8 mouse cellular contexts compared by ENCODE assay signal in genomic region chr5:142935642-142936335, GRCm38 (mm10). TPM values are rescaled to one million over a fixed set of nuclear protein-coding genes. Genes with fewer than 3 reads are reported as not detected.
A peak's percentile ranks its signal among the peaks of the same experiment; 100 is the strongest.
DNase-seq lines count a peak whose midpoint lies in the region; ATAC-seq lines count a peak whose summit lies in the region.

No protein-coding gene starts in this region.

- H3K9ac ChIP-seq in heart, embryonic 12.5 days = peak overlapping the region; percentile 64; the same call in 1 of the 2 replicates
- peak overlapping the region; percentile 54 for H3K9ac ChIP-seq in kidney, embryonic 16.5 days (replicated peaks; ENCODE audit: low read length)
- no peak overlapping the region for H3K9ac ChIP-seq in limb, embryonic 15.5 days
- no peak overlapping the region; the same call in 1 of the 2 replicates for H3K9ac ChIP-seq in midbrain, embryonic 16.5 days (ENCODE audit: low read depth, low read length)

- H3K9me3 ChIP-seq in erythroblast, embryonic 14.5 days (ENCODE audit: control insufficient read depth, low read length) = peaks cover 5% of the 10 kb centered on the region
- H3K9me3 ChIP-seq in heart, embryonic 12.5 days (replicated peaks) = peaks cover 5% of the 10 kb centered on the region; the same call in 1 of the 2 replicates
- H3K9me3 ChIP-seq in kidney, embryonic 16.5 days (ENCODE audit: low read length) = 0 out of 2 replicates have a peak, but pooled peaks cover 4% of the 10 kb centered on the region
- H3K9me3 ChIP-seq in limb, embryonic 15.5 days = no peaks in the 10 kb centered on the region
- no peaks in the 10 kb centered on the region for H3K9me3 ChIP-seq in midbrain, embryonic 16.5 days (replicated peaks; ENCODE audit: control insufficient read depth, low read length, poor library complexity, severe bottlenecking)

- 0 out of 2 replicates have a peak overlapping the region, but pooled peaks have one; percentile 6 for H3K27ac ChIP-seq in brown adipose tissue, adult 24 weeks (replicated peaks; ENCODE audit: low read depth, low read length)
- H3K27ac ChIP-seq in heart, embryonic 12.5 days (ENCODE audit: poor library complexity, severe bottlenecking) = peak overlapping the region; percentile 13; the same call in 1 of the 2 replicates
- no peak overlapping the region for H3K27ac ChIP-seq in kidney, embryonic 16.5 days (ENCODE audit: low read length)
- peak overlapping the region; percentile 48 for H3K27ac ChIP-seq in limb, embryonic 15.5 days
- no peak overlapping the region for H3K27ac ChIP-seq in midbrain, embryonic 16.5 days (ENCODE audit: low read length)

- no peaks in the 10 kb centered on the region for H3K27me3 ChIP-seq in erythroblast, embryonic 14.5 days (ENCODE audit: control insufficient read depth)
- H3K27me3 ChIP-seq in heart, embryonic 12.5 days (replicated peaks) = no peaks in the 10 kb centered on the region
- no peaks in the 10 kb centered on the region for H3K27me3 ChIP-seq in kidney, embryonic 16.5 days (ENCODE audit: insufficient read depth, low read length)
- no peaks in the 10 kb centered on the region for H3K27me3 ChIP-seq in limb, embryonic 15.5 days
- no peaks in the 10 kb centered on the region for H3K27me3 ChIP-seq in midbrain, embryonic 16.5 days (ENCODE audit: control insufficient read depth, insufficient read depth, low read depth, low read length)
- H3K27me3 ChIP-seq in splenic B cell, adult 2 months (ENCODE audit: control insufficient read depth, insufficient read depth, low read length, poor library complexity, severe bottlenecking) = no peaks in the 10 kb centered on the region

- peak; percentile 70 for ATAC-seq in heart, embryonic 12.5 days (ENCODE audit: insufficient number of reproducible peaks, low FRiP score)
- ATAC-seq in kidney, embryonic 16.5 days (ENCODE audit: low FRiP score, low TSS enrichment) = peak; percentile 69
- ATAC-seq in limb, embryonic 15.5 days (ENCODE audit: insufficient number of reproducible peaks, low FRiP score, low TSS enrichment, low read depth) = no peak
- peak; percentile 60; the same call in 1 of the 2 replicates for ATAC-seq in midbrain, embryonic 16.5 days

- peak overlapping the region; percentile 27 for H3K4me3 ChIP-seq in brown adipose tissue, adult 24 weeks (ENCODE audit: insufficient read depth, low read depth, low read length)
- peak overlapping the region; percentile 60 for H3K4me3 ChIP-seq in erythroblast, embryonic 14.5 days (replicated peaks)
- peak overlapping the region; percentile 29 for H3K4me3 ChIP-seq in heart, embryonic 12.5 days
- peak overlapping the region; percentile 31 for H3K4me3 ChIP-seq in kidney, embryonic 16.5 days (ENCODE audit: low read length)
- peak overlapping the region; percentile 19; the same call in 1 of the 2 replicates for H3K4me3 ChIP-seq in limb, embryonic 15.5 days
- no peak overlapping the region for H3K4me3 ChIP-seq in midbrain, embryonic 16.5 days (ENCODE audit: low read depth, low read length)

- no peaks in the 10 kb centered on the region for H3K4me1 ChIP-seq in brown adipose tissue, adult 24 weeks (ENCODE audit: control insufficient read depth, insufficient read depth, insufficient read length, low read length)
- H3K4me1 ChIP-seq in erythroblast, embryonic 14.5 days (ENCODE audit: control insufficient read depth) = peaks cover 60% of the 10 kb centered on the region
- peaks cover 10% of the 10 kb centered on the region for H3K4me1 ChIP-seq in heart, embryonic 12.5 days (replicated peaks)
- 0 out of 2 replicates have a peak, but pooled peaks cover 3% of the 10 kb centered on the region for H3K4me1 ChIP-seq in kidney, embryonic 16.5 days (ENCODE audit: insufficient read depth, low read length)
- peaks cover 17% of the 10 kb centered on the region for H3K4me1 ChIP-seq in limb, embryonic 15.5 days
- no peaks in the 10 kb centered on the region for H3K4me1 ChIP-seq in midbrain, embryonic 16.5 days (ENCODE audit: control insufficient read depth, insufficient read depth, low read length)

- WGBS in heart, embryonic 12.5 days = 17% methylated on average over 13 of the region's 13 CpGs
- 18% methylated on average over 13 of the region's 13 CpGs for WGBS in kidney, embryonic 16.5 days
- WGBS in limb, embryonic 15.5 days = 23% methylated on average over 13 of the region's 13 CpGs
- 18% methylated on average over 13 of the region's 13 CpGs for WGBS in midbrain, embryonic 16.5 days

- no peaks in the 10 kb centered on the region; the same call in 1 of the 2 replicates for H3K36me3 ChIP-seq in erythroblast, embryonic 14.5 days (ENCODE audit: control insufficient read depth)
- no peaks in the 10 kb centered on the region for H3K36me3 ChIP-seq in heart, embryonic 12.5 days
- H3K36me3 ChIP-seq in kidney, embryonic 16.5 days (ENCODE audit: insufficient read depth, low read length) = no peaks in the 10 kb centered on the region
- no peaks in the 10 kb centered on the region for H3K36me3 ChIP-seq in limb, embryonic 15.5 days
- H3K36me3 ChIP-seq in midbrain, embryonic 16.5 days (ENCODE audit: control insufficient read depth, insufficient read depth, low read length) = no peaks in the 10 kb centered on the region
- no peaks in the 10 kb centered on the region for H3K36me3 ChIP-seq in splenic B cell, adult 2 months (ENCODE audit: control insufficient read depth, insufficient read depth, low read length, poor library complexity, severe bottlenecking)

- peak overlapping the region; percentile 71 for H3K4me2 ChIP-seq in heart, embryonic 12.5 days
- peak overlapping the region; percentile 53 for H3K4me2 ChIP-seq in kidney, embryonic 16.5 days (replicated peaks; ENCODE audit: low read depth, low read length)
- peak overlapping the region; percentile 36 for H3K4me2 ChIP-seq in limb, embryonic 15.5 days
- H3K4me2 ChIP-seq in midbrain, embryonic 16.5 days (ENCODE audit: low read length) = peak overlapping the region; percentile 35; the same call in 1 of the 2 replicates

- DNase-seq in CD4-positive helper T cell, adult 2 months (ENCODE audit: low read depth, low spot score) = peak; percentile 51
- peak; percentile 59 for DNase-seq in splenic B cell, adult 2 months (ENCODE audit: low read depth, low spot score)

RNA-seq across cellular contexts. Expression of gene Fscn1, which starts 24.4 kb away (rescaled TPM):
- polyA plus RNA-seq in brown adipose tissue, adult 24 weeks (2012; ENCODE audit: insufficient read depth, insufficient read length, missing spikeins) = 9.1 and 16.2 TPM in 2 replicates
- 0.36 and 0.46 TPM in 2 replicates for polyA plus RNA-seq in erythroblast, embryonic 14.5 days (2012)
- polyA plus RNA-seq in heart, embryonic 12.5 days (2016; fragmentation: Nextera tagmentation; extraction: Ambion mirVana) = 201 and 205 TPM in 2 replicates
- polyA plus RNA-seq in kidney, embryonic 16.5 days (2015; fragmentation: Nextera tagmentation; extraction: Ambion mirVana) = 302 and 349 TPM in 2 replicates
- 308 and 341 TPM in 2 replicates for polyA plus RNA-seq in limb, embryonic 15.5 days (2015; fragmentation: Nextera tagmentation; extraction: Ambion mirVana)
- 493 and 557 TPM in 2 replicates for polyA plus RNA-seq in midbrain, embryonic 16.5 days (2015; fragmentation: Nextera tagmentation; extraction: Ambion mirVana)

RNA-seq across cellular contexts. Expression of gene Actb, which starts 29.2 kb away (rescaled TPM):
- 1,228 and 1,297 TPM in 2 replicates for polyA plus RNA-seq in brown adipose tissue, adult 24 weeks (2012; ENCODE audit: insufficient read depth, insufficient read length, missing spikeins)
- 326 and 442 TPM in 2 replicates for polyA plus RNA-seq in erythroblast, embryonic 14.5 days (2012)
- polyA plus RNA-seq in heart, embryonic 12.5 days (2016; fragmentation: Nextera tagmentation; extraction: Ambion mirVana) = 6,292 and 6,382 TPM in 2 replicates
- 12,646 and 13,929 TPM in 2 replicates for polyA plus RNA-seq in kidney, embryonic 16.5 days (2015; fragmentation: Nextera tagmentation; extraction: Ambion mirVana)
- 13,307 and 13,671 TPM in 2 replicates for polyA plus RNA-seq in limb, embryonic 15.5 days (2015; fragmentation: Nextera tagmentation; extraction: Ambion mirVana)
- 13,967 and 14,266 TPM in 2 replicates for polyA plus RNA-seq in midbrain, embryonic 16.5 days (2015; fragmentation: Nextera tagmentation; extraction: Ambion mirVana)

RNA-seq across cellular contexts. Expression of gene Fbxl18, which starts 40.6 kb away (rescaled TPM):
- polyA plus RNA-seq in brown adipose tissue, adult 24 weeks (2012; ENCODE audit: insufficient read depth, insufficient read length, missing spikeins) = 2.7 and 2.9 TPM in 2 replicates
- 0.34 and 0.52 TPM in 2 replicates for polyA plus RNA-seq in erythroblast, embryonic 14.5 days (2012)
- polyA plus RNA-seq in heart, embryonic 12.5 days (2016; fragmentation: Nextera tagmentation; extraction: Ambion mirVana) = 11.5 and 12.9 TPM in 2 replicates
- 14.0 and 17.2 TPM in 2 replicates for polyA plus RNA-seq in kidney, embryonic 16.5 days (2015; fragmentation: Nextera tagmentation; extraction: Ambion mirVana)
- 12.5 and 12.6 TPM in 2 replicates for polyA plus RNA-seq in limb, embryonic 15.5 days (2015; fragmentation: Nextera tagmentation; extraction: Ambion mirVana)
- 29.9 and 35.1 TPM in 2 replicates for polyA plus RNA-seq in midbrain, embryonic 16.5 days (2015; fragmentation: Nextera tagmentation; extraction: Ambion mirVana)

Comparison
In these comparisons a context has a peak if more than half of its experiments do, and no peak if none do; other contexts are left out.
1. H3K27ac ChIP-seq: peak in brown adipose tissue, adult 24 weeks (single experiment), heart, embryonic 12.5 days (single experiment) and limb, embryonic 15.5 days (single experiment); none in kidney, embryonic 16.5 days (single experiment) and midbrain, embryonic 16.5 days (single experiment).
2. H3K9ac ChIP-seq: peak in heart, embryonic 12.5 days (single experiment) and kidney, embryonic 16.5 days (single experiment); none in limb, embryonic 15.5 days (single experiment) and midbrain, embryonic 16.5 days (single experiment).
3. RNA of gene Fscn1, which starts 24.4 kb away (polyA plus RNA-seq): 493 to 557 TPM in midbrain, embryonic 16.5 days, 308 to 341 TPM in limb, embryonic 15.5 days, 302 to 349 TPM in kidney, embryonic 16.5 days and 201 to 205 TPM in heart, embryonic 12.5 days; 9.1 to 16.2 TPM in brown adipose tissue, adult 24 weeks and 0.36 to 0.46 TPM in erythroblast, embryonic 14.5 days; every median in the first group is over 10 times any median in the second.
4. Peak in every context shown above with its lines, with median percentiles within 50 percentile points of each other: H3K4me2 ChIP-seq.